Mouse (Mus musculus) C2C12 (cell line): ENCODE data around the gene Maats1. TPM values are rescaled to one million over a fixed set of nuclear protein-coding genes. Genes with fewer than 3 reads are reported as not detected.

Experiments used
- H3K27me3 ChIP-seq: one replicate; pipeline ENCODE4 v1.6.1; 2011; ENCODE audit not compliant: control insufficient read depth, insufficient read depth, insufficient read length
- H3K36me3 ChIP-seq: one replicate; pipeline ENCODE4 v1.6.1; 2011; ENCODE audit not compliant: control insufficient read depth, insufficient read depth
- H3K4me3 ChIP-seq: one replicate; pipeline ENCODE4 v1.5.1; 2011; ENCODE audit warnings: mild to moderate bottlenecking, control low read depth; ENCODE audit not compliant: poor library complexity, insufficient read depth, severe bottlenecking
- H3K79me2 ChIP-seq: one replicate; pipeline ENCODE4 v1.6.1; 2011; ENCODE audit not compliant: control insufficient read depth, insufficient read depth
- H3K79me3 ChIP-seq: one replicate; pipeline ENCODE4 v1.6.1; 2011; ENCODE audit warnings: low read depth, control low read depth
- H3ac ChIP-seq: one replicate; pipeline ENCODE3; 2011; ENCODE audit warnings: low read depth; ENCODE audit not compliant: control insufficient read depth, insufficient read length
- CEBPB ChIP-seq: IDR thresholded peaks from one replicate; pipeline ENCODE4 v1.6.1; 2011; ENCODE audit warnings: low read depth, mild to moderate bottlenecking, control low read depth, moderate library complexity
- CTCF ChIP-seq: IDR thresholded peaks from one replicate; pipeline ENCODE4 v1.5.1; 2011; ENCODE audit not compliant: control insufficient read depth, insufficient read depth, insufficient read length
- FOSL1 ChIP-seq: IDR thresholded peaks from one replicate; pipeline ENCODE4 v1.8.0; 2011; ENCODE audit warnings: mild to moderate bottlenecking, low read length; ENCODE audit not compliant: poor library complexity, insufficient read depth, severe bottlenecking
- MAX ChIP-seq: IDR thresholded peaks from one replicate; pipeline ENCODE4 v1.6.1; 2011; ENCODE audit warnings: mild to moderate bottlenecking, control low read depth
- MYOD1 ChIP-seq: IDR thresholded peaks from one replicate; pipeline ENCODE4 v1.6.1; 2011; ENCODE audit warnings: low read depth; ENCODE audit not compliant: control insufficient read depth, insufficient read length
- MYOG ChIP-seq: IDR thresholded peaks from one replicate; pipeline ENCODE4 v1.6.1; 2011; ENCODE audit not compliant: control insufficient read depth, insufficient read length; ENCODE audit errors: extremely low read depth
- USF1 ChIP-seq: IDR thresholded peaks from one replicate; pipeline ENCODE4 v1.6.1; 2011; ENCODE audit warnings: low read depth, mild to moderate bottlenecking, control low read depth, moderate library complexity
- polyA plus RNA-seq: library from polyadenylated mRNA; unstranded; fragments of >200 nt; fragmentation: generic; extraction: Trizol; gene quantifications from one replicate; pipeline ENCODE4 v1.2.1, GENCODE M21; 2012; ENCODE audit warnings: missing spikeins

The Maats1 gene
- polyA plus RNA-seq, 1 experiment = 0.61 TPM

- TF ChIP-seq CEBPB = no peak
- no peak for TF ChIP-seq MYOG
- TF ChIP-seq CTCF = no peak
- no peak for TF ChIP-seq USF1
- no peak for TF ChIP-seq FOSL1
- no peak for TF ChIP-seq MAX
- TF ChIP-seq MYOD1 = no peak
- no peaks in the 10 kb centered on the region for H3K79me2 ChIP-seq
- H3K27me3 ChIP-seq = no peaks in the 10 kb centered on the region
- H3K36me3 ChIP-seq = no peaks in the 10 kb centered on the region
- H3ac ChIP-seq = no peak overlapping the region
- H3K4me3 ChIP-seq = no peak overlapping the region
- no peaks in the 10 kb centered on the region for H3K79me3 ChIP-seq
Measured at GRCm38 (mm10) chr16:38287762-38288161, 54.2 kb downstream of the Maats1 start.

GRCm38 (mm10) chr16:38287357-38287756 is 54.6 kb downstream of the Maats1 start:
- H3K27me3 ChIP-seq = no peaks in the 10 kb centered on the region
- no peaks in the 10 kb centered on the region for H3K79me2 ChIP-seq
- no peaks in the 10 kb centered on the region for H3K36me3 ChIP-seq
- H3K79me3 ChIP-seq = no peaks in the 10 kb centered on the region
- TF ChIP-seq MYOG (no peak), MYOD1 (no peak), USF1 (no peak), MAX (no peak), CEBPB (no peak), CTCF (no peak), FOSL1 (no peak)
- H3ac ChIP-seq = no peak overlapping the region
- H3K4me3 ChIP-seq = no peak overlapping the region

GRCm38 (mm10) chr16:38286541-38286940 is 55.4 kb downstream of the Maats1 start:
- H3K79me2 ChIP-seq = no peaks in the 10 kb centered on the region
- no peaks in the 10 kb centered on the region for H3K36me3 ChIP-seq
- no peak for TF ChIP-seq CTCF
- no peak for TF ChIP-seq MYOD1
- TF ChIP-seq CEBPB = no peak
- no peak for TF ChIP-seq FOSL1
- TF ChIP-seq USF1 = no peak
- TF ChIP-seq MAX = no peak
- TF ChIP-seq MYOG = no peak
- no peak overlapping the region for H3K4me3 ChIP-seq
- no peak overlapping the region for H3ac ChIP-seq
- no peaks in the 10 kb centered on the region for H3K27me3 ChIP-seq
- no peaks in the 10 kb centered on the region for H3K79me3 ChIP-seq

GRCm38 (mm10) chr16:38285801-38286200 is 56.1 kb downstream of the Maats1 start:
- H3ac ChIP-seq = no peak overlapping the region
- H3K4me3 ChIP-seq = no peak overlapping the region
- H3K27me3 ChIP-seq = no peaks in the 10 kb centered on the region
- peak; percentile 80 for TF ChIP-seq CEBPB
- no peak for TF ChIP-seq MYOD1
- H3K36me3 ChIP-seq = no peaks in the 10 kb centered on the region
- no peaks in the 10 kb centered on the region for H3K79me3 ChIP-seq
- no peaks in the 10 kb centered on the region for H3K79me2 ChIP-seq

GRCm38 (mm10) chr16:38283300-38283699 is 58.6 kb downstream of the Maats1 start:
- Histone ChIP-seq H3K79me3 (no peaks in the 10 kb centered on the region), H3K79me2 (no peaks in the 10 kb centered on the region), H3K36me3 (no peaks in the 10 kb centered on the region), H3K4me3 (no peak overlapping the region), H3K27me3 (no peaks in the 10 kb centered on the region), H3ac (no peak overlapping the region)
- no peak for TF ChIP-seq USF1
- no peak for TF ChIP-seq MYOD1
- no peak for TF ChIP-seq MAX
- TF ChIP-seq MYOG = no peak
- TF ChIP-seq FOSL1 = no peak
- no peak for TF ChIP-seq CTCF
- no peak for TF ChIP-seq CEBPB

- no peaks in the 10 kb centered on the region for H3K27me3 ChIP-seq
- no peaks in the 10 kb centered on the region for H3K36me3 ChIP-seq
- no peaks in the 10 kb centered on the region for H3K79me2 ChIP-seq
- TF ChIP-seq MYOD1 = no peak
- TF ChIP-seq CTCF = no peak
- no peak for TF ChIP-seq MYOG
- no peak for TF ChIP-seq MAX
- TF ChIP-seq FOSL1 = no peak
- no peak for TF ChIP-seq CEBPB
- no peak for TF ChIP-seq USF1
- H3K4me3 ChIP-seq = no peak overlapping the region
- H3K79me3 ChIP-seq = no peaks in the 10 kb centered on the region
- H3ac ChIP-seq = no peak overlapping the region
Measured at GRCm38 (mm10) chr16:38282559-38283160, 59.3 kb downstream of the Maats1 start.
